Mouse (Mus musculus) mouse trophoblast stem cell (cell line): ENCODE data around the gene Tph1.

ENCODE experiments used
- in situ Hi-C, 2 experiments: fragments of 300-500 bp; cut with MseI, MboI; formaldehyde crosslinking; loops; 2 replicates in 1 of 2; 3 replicates in 1 of 2; pipeline ENCODE4 v1.15.1; 2025

Tph1 gene

GRCm38 (mm10) chr7:46602079-46602478 is 70.3 kb downstream of the Tph1 start:
- in situ Hi-C loops = no loop called here

GRCm38 (mm10) chr7:46601097-46601496 is 71.2 kb downstream of the Tph1 start:
- in situ Hi-C loops = no loop called here

DNA sequence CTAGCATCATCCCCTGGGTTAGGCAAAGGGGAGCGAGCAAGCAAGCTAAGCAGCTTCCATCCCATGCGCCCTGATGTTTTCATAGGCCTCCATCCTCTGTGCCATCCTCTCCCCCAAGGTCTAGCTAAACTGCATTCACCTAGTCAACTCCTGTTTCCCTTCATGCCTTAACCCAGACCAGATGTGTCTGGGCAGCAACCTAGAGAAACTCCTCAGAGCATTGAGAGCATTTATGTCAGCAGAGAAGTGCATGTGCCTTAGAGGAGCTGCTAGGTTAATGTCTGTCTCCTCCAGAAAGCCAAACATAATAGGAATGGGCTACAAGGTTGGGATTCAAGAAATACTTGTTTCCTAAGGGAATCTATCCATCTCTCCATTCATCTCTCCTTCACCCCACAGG is 75.3 kb downstream of the Tph1 start:
- in situ Hi-C loops = no loop called here
